Mouse (Mus musculus): ENCODE measurements around the gene Lefty1.

DNA sequence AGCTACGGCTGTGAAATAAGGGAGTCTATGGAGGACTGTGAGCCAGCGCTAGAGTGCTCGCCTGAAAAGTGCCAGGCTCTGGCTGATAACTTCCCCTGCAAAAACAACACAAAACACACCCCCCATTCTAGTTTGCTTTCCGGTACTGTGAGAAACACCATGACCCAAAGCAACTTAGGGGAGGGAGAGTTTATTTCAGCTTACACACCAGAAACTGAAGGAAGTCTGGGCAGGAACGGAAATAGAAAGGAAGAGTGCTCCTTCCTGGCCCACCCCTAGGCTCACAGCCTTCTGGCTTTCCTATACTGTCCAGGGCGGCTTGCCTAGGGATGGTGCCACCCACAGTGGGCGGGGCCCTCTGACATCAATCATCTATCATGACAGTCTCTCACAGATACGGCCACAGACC lies 22.2 kb downstream of the Lefty1 start:
- TF ChIP-seq EP300 (IDR thresholded peaks at IDR 0.05; ENCODE audit: low read depth) (no peak), CTCF (IDR thresholded peaks at IDR 0.05; ENCODE audit: low read depth) (no peak)

Data from liver, embryonic 14.5 days (tissue).